Mouse (Mus musculus): ENCODE results near the gene Prm1. TPM values are rescaled to one million over a fixed set of nuclear protein-coding genes. Genes with fewer than 3 reads are reported as not detected.
"Not testable (repeated sequence)": the region's sequence is repeated elsewhere in the genome, so short reads cannot be mapped to it uniquely, and the experiment has no call there.

Gene Prm1
- polyA plus RNA-seq, 1 experiment from 2014 or later: not detected

DNA sequence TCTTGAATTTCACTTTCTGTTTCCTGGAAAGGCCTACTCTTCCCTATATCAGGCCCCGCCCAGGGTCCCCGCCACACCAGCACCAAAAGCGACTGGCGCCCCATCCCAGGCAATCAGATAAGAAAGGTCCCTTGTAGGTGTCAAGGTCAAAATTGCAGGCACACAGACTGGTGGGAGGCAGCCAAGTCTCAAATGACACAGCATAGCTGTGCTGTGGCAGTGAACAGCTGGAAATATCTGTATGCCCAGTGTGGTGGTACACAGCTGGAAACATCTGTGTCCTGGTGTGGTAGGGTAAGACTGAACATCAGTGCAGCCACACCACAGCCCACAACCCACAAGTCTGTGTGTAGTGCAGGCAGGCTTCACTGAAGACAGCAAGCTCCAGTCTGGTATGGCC lies 9.2 kb upstream of the Prm1 start:
- no peaks in the 10 kb centered on the region for H3K4me1 ChIP-seq
- H3K27me3 ChIP-seq (ENCODE audit: poor library complexity, severe bottlenecking): no peaks in the 10 kb centered on the region
- no peak for DNase-seq (ENCODE audit: extremely low spot score, low spot score)
- no peak overlapping the region for H3K4me3 ChIP-seq
- H3K9me3 ChIP-seq: no peaks in the 10 kb centered on the region
- 93% methylated on average over 4 of the region's 4 CpGs for WGBS
- no peaks in the 10 kb centered on the region for H3K36me3 ChIP-seq (replicated peaks)
- no peak overlapping the region for H3K27ac ChIP-seq

DNA sequence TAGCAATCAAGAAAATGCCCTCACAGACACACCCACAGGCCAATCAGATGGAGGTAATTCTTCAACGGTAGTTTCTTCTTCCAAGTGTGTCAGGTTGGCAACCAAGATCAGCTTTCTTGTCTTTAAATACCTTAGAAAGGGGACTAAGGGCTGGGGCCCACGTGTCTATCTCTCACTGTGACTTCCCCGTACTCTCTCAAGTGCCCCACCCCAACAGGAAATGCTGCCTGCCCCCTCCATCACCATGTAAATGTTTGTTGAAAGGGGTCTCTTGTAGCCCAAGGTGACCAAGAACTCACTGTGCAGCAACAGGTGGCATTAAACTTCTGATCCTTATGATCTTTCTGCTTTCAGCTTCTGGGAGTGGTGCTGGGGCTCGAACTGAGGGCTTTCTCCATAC lies 8.1 kb upstream of the Prm1 start:
- Histone ChIP-seq H3K27ac (no peak overlapping the region), H3K27me3 (ENCODE audit: poor library complexity, severe bottlenecking) (no peaks in the 10 kb centered on the region), H3K4me3 (no peak overlapping the region), H3K36me3 (replicated peaks) (no peaks in the 10 kb centered on the region), H3K9me3 (no peaks in the 10 kb centered on the region), H3K4me1 (no peaks in the 10 kb centered on the region)
- DNase-seq (ENCODE audit: extremely low spot score, low spot score): no peak
- WGBS: 80% methylated on average over 4 of the region's 4 CpGs

DNA sequence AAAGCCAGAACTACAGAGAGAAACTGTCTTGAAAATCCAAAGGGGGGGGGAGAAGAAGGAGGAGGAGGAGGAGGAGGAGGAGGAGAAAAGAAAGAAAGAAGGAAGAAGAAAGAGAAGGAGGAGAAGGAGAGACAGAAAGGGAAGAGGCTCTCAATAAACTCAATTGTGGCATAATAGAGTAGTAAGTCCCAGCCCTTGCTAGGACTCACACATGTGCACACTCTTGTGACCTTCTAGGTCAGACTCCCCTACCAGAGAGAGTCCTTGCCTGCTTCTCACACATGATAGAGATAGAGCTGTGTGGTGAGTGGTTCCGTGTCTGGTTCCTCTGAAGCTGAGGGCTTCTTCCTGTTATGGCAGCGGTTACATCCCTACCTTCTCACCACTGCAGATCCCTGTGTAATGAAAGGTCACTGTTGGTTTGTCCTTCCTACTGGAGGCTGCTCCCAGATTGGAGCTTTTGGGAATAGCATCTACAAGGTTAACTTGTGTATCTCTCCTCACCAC lies 7.3 kb upstream of the Prm1 start, which contains the start of gene Gm11172:
Gm11172 (plus strand) TSS at position 51 of the 507 bp plus-strand sequence.
- Histone ChIP-seq H3K9me3 (no peaks in the 10 kb centered on the region), H3K4me1 (no peaks in the 10 kb centered on the region), H3K36me3 (replicated peaks) (no peaks in the 10 kb centered on the region), H3K27me3 (ENCODE audit: poor library complexity, severe bottlenecking) (no peaks in the 10 kb centered on the region), H3K27ac (no peak within 1 kb of the TSS), H3K4me3 (no peak within 1 kb of the TSS)
- WGBS: 98% methylated on average over 2 of the region's 2 CpGs
- DNase-seq (ENCODE audit: extremely low spot score, low spot score): no peak

DNA sequence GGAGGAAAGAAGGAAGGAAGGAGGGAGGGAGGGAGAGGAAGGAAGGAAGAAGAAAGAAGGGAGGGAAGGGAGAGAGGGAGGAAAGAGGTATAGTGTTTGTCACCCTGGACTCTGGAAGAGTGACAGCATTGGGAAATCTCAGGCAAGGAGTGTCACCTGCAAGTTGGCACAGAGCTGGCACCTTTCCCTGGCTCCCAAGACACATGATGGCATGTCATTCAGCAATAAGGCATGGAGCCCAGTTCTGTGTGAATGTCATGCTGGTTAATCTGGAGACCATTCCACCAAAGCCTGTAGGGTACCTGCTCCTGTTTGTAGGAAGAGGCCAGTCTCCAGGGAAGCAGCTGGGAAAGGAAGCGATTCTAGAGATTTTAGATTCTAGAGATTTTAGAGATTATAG lies 4.7 kb upstream of the Prm1 start:
- DNase-seq (ENCODE audit: extremely low spot score, low spot score): no peak
- no peaks in the 10 kb centered on the region for H3K36me3 ChIP-seq (replicated peaks)
- H3K9me3 ChIP-seq: no peaks in the 10 kb centered on the region
- no peak overlapping the region for H3K4me3 ChIP-seq
- no peak overlapping the region for H3K27ac ChIP-seq
- 88% methylated on average over 1 of the region's 1 CpGs for WGBS
- peaks cover 9% of the 10 kb centered on the region; the same call in 1 of the 2 replicates for H3K4me1 ChIP-seq
- no peaks in the 10 kb centered on the region for H3K27me3 ChIP-seq (ENCODE audit: poor library complexity, severe bottlenecking)

DNA sequence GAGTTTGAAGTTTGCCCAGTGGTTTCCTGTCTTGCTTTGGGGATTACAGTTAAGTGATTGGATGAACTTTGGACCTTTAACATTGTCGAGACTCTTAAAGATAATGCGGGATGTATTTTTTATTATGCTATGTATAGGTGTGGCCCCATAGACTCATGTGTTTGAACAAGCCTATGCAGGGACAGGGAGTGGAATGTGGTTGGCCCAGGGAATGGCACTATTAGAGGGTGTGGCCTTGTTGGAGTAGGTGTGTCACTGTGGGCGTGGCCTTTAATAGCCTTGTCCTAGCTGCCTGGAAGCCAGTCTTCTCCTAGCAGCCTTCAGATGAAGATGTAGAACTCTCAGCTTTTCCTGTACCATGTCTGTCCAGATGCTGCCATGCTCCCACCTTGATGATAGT lies 3.2 kb downstream of the Prm1 start:
- not testable (repeated sequence) for H3K27me3 ChIP-seq (ENCODE audit: poor library complexity, severe bottlenecking); H3K9me3 ChIP-seq; H3K4me3 ChIP-seq; H3K27ac ChIP-seq; H3K4me1 ChIP-seq; DNase-seq (ENCODE audit: extremely low spot score, low spot score); H3K36me3 ChIP-seq (replicated peaks)
- 92% methylated on average over 3 of the region's 3 CpGs for WGBS

DNA sequence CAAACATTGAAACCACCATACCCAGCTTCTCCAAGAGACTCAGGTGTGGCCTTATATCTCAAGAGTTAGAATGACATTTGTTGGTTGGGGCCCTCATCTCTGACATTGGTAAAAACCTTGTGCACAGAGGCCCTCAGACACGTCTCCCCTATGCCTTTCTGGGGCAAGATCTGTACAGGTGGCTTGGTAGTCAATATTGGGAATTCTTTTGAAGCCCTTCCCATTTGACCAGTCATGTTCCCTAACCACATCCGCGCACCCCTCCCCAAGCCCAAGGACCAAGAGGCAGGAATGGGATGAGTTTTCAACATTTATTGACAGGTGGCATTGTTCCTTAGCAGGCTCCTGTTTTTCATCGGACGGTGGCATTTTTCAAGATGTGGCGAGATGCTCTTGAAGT lies 9.6 kb downstream of the Prm1 start, which contains the start of gene Prm2:
Prm2 (minus strand) TSS at position 101 of the 400 bp plus-strand sequence.
- no peak for DNase-seq (ENCODE audit: extremely low spot score, low spot score)
- H3K27me3 ChIP-seq (ENCODE audit: poor library complexity, severe bottlenecking): peaks cover 38% of the 10 kb centered on the region
- H3K4me3 ChIP-seq: no peak within 1 kb of the TSS
- no peaks in the 10 kb centered on the region for H3K4me1 ChIP-seq
- H3K27ac ChIP-seq: no peak within 1 kb of the TSS
- H3K36me3 ChIP-seq (replicated peaks): no peaks in the 10 kb centered on the region
- no peaks in the 10 kb centered on the region for H3K9me3 ChIP-seq
- 72% methylated on average over 6 of the region's 6 CpGs for WGBS

DNA sequence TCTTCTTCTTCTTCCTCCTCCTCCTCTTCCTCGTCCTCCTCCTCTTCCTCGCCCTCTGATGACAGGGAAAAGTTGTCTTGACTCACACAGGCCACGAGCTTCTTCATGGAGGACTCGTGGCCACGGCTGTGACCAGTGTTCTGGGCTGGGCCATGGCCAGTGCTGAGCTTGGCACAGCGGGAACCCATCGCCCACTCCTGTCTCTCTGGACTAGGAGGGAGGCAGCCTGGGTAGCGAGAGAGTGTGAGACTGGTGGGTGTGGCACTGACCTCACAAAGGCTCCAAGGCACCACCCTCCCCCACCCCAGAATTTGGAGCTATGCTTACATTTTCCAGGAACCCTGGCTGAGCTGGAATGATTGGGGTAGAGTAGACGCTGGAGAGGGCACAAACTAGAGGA lies 14.9 kb downstream of the Prm1 start, which contains the start of gene Prm3:
Prm3 (minus strand) TSS at position 213 of the 400 bp plus-strand sequence.
- no peak within 1 kb of the TSS for H3K4me3 ChIP-seq
- DNase-seq (ENCODE audit: extremely low spot score, low spot score): no peak
- H3K4me1 ChIP-seq: peaks cover 35% of the 10 kb centered on the region
- H3K27me3 ChIP-seq (ENCODE audit: poor library complexity, severe bottlenecking): peaks cover 23% of the 10 kb centered on the region
- H3K27ac ChIP-seq: no peak within 1 kb of the TSS
- WGBS: 79% methylated on average over 9 of the region's 9 CpGs
- H3K36me3 ChIP-seq (replicated peaks): no peaks in the 10 kb centered on the region
- H3K9me3 ChIP-seq: no peaks in the 10 kb centered on the region

DNA sequence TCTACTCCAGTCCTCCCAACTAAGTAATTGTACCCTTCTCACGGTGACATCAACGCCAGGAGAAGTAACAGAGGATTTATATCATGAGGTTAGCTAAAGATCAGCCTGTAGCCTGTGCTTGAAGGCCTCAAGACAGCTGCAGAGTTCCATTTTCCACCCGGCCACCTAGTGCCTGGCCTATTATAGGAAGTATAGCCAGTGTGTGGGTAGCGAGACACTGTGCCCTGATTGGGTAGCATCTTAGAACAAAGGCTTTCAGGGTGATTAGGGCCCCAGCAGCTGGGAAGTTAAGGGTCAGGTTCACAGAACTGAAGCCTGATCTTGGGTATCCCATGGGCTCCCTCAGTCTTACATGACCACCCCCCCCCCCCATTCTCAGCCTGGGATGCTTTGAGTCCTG lies 16.8 kb downstream of the Prm1 start:
- H3K4me1 ChIP-seq: peaks cover 46% of the 10 kb centered on the region
- no peaks in the 10 kb centered on the region for H3K9me3 ChIP-seq
- DNase-seq (ENCODE audit: extremely low spot score, low spot score): no peak
- peaks cover 20% of the 10 kb centered on the region for H3K27me3 ChIP-seq (ENCODE audit: poor library complexity, severe bottlenecking)
- no peak overlapping the region for H3K4me3 ChIP-seq
- no peak overlapping the region for H3K27ac ChIP-seq
- WGBS: 50% methylated on average over 4 of the region's 4 CpGs
- H3K36me3 ChIP-seq (replicated peaks): no peaks in the 10 kb centered on the region

DNA sequence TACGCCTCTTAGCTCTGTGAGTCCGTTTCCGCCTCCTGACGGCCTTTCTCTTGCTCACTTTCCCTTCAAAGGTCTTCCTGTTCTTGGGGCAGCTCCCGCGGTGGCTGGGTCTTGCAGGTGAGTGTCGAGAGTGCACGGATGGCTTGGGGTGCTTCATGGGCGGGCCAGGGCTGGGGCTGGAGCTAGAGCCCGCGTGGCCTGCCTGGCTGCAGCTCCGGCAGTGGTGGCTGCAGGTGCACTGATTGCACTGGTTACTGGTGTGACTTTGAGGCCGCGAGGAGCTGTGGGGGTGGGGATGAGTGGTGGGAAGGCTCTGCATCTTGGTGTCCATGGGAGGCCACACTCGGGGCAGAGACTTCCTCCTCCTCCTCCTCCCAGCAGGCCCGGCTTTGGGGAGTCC lies 17.4 kb downstream of the Prm1 start, which contains the start of gene Tnp2:
Tnp2 (minus strand) TSS at position 390 of the 400 bp plus-strand sequence.
- peaks cover 26% of the 10 kb centered on the region for H3K27me3 ChIP-seq (ENCODE audit: poor library complexity, severe bottlenecking)
- WGBS: 47% methylated on average over 16 of the region's 16 CpGs
- H3K36me3 ChIP-seq (replicated peaks): no peaks in the 10 kb centered on the region
- peaks cover 50% of the 10 kb centered on the region for H3K4me1 ChIP-seq
- peak within 1 kb of the TSS; percentile 15; the same call in 1 of the 2 replicates for H3K27ac ChIP-seq
- H3K4me3 ChIP-seq: no peak within 1 kb of the TSS
- no peaks in the 10 kb centered on the region for H3K9me3 ChIP-seq
- no peak for DNase-seq (ENCODE audit: extremely low spot score, low spot score)

DNA sequence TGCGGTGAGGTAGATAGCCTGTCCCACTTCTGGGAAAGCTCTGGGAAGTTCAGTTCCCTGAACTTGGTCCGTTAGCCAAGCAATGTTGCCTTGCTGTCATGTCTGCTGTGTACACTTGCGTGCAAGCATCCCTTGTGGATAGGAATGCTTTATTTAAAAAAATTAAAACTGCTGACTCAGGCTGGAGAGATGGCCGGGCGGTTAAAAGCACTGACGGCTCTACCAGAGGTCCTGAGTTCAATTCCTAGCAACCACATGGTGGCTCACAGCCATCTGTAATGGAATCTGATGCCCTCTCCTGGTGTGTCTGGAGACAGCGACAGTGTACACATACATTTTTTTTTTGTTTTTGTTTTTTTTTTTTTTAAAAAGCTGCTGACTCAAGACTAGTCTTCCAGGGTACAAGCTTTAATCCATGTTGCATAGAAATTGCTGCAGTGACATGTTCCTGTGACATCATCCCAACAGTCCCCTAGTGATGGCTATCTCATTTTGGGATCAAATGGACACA lies 18.0 kb downstream of the Prm1 start:
- H3K36me3 ChIP-seq (replicated peaks): no peaks in the 10 kb centered on the region
- no peak overlapping the region for H3K27ac ChIP-seq
- peaks cover 32% of the 10 kb centered on the region for H3K27me3 ChIP-seq (ENCODE audit: poor library complexity, severe bottlenecking)
- no peaks in the 10 kb centered on the region for H3K9me3 ChIP-seq
- no peak overlapping the region for H3K4me3 ChIP-seq
- peaks cover 57% of the 10 kb centered on the region for H3K4me1 ChIP-seq
- WGBS: 89% methylated on average over 7 of the region's 7 CpGs
- no peak for DNase-seq (ENCODE audit: extremely low spot score, low spot score)

DNA sequence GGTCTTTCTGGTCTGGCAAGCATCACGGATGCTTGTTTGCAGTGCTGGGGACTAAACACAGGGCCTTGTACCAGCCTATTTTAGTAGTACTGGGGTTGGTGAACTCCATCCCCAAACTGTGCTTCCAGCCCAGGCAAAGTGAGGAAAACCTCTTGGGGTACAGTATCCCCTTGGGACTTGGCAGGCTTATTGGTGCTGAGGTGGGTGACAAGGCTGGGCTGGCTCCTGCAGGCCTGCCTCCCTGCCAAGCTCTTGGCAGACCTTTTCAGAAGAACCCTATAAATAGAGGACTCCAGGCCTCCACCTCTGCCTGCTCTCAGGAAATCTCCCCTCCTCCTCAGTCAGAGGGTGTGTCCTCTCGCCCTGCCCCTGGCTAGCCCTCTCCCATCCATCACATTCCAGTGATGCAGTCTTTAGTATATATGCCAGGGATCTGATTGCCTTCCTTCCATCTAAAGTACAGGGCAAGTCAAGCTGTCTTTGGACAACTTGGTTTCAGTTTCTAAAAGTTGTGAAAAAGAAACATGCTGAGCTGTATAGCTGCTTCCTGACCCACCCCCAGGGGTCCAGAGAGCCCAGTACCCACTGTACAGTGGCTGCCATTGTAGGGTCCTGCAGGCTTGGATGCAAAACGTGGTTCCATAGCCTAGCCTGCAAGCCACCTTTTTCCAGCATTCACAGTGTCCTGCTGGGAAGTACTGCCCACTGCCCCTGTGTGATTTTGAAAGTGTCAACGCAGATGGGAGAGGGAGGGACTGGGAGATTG lies 18.7 kb downstream of the Prm1 start:
- Histone ChIP-seq H3K27me3 (ENCODE audit: poor library complexity, severe bottlenecking) (peaks cover 37% of the 10 kb centered on the region), H3K27ac (peak overlapping the region; percentile 93), H3K4me1 (peaks cover 63% of the 10 kb centered on the region), H3K9me3 (no peaks in the 10 kb centered on the region), H3K36me3 (replicated peaks) (no peaks in the 10 kb centered on the region), H3K4me3 (peak overlapping the region; percentile 80)
- DNase-seq (ENCODE audit: extremely low spot score, low spot score): no peak
- WGBS: 65% methylated on average over 4 of the region's 4 CpGs

DNA sequence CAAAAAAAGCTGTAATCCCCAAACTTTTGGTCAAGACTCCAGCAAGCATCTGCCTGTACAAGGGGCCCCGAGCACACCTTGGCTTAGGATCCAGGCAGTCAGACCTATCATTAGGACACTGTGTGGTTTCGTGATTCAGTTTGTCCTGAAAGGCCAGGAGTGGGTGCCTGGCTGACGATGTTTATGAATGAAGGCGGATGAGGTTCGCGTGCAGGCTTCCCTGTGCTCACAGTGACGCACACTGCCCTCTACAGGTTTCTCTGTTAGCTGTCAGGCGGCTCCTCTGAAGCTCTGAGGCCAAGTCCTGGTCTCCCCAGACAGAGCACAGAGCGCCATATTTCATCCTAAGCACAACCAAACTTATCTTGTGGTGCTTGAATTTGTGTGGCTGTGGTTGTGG lies 19.4 kb downstream of the Prm1 start:
- peak; percentile 82 for DNase-seq (ENCODE audit: extremely low spot score, low spot score)
- WGBS: 1% methylated on average over 9 of the region's 9 CpGs
- Histone ChIP-seq H3K27me3 (ENCODE audit: poor library complexity, severe bottlenecking) (peaks cover 32% of the 10 kb centered on the region), H3K36me3 (replicated peaks) (no peaks in the 10 kb centered on the region), H3K4me1 (peaks cover 69% of the 10 kb centered on the region), H3K27ac (peak overlapping the region; percentile 93), H3K4me3 (peak overlapping the region; percentile 80), H3K9me3 (no peaks in the 10 kb centered on the region)
